Mouse (Mus musculus): ENCODE results near the gene Tead2.
"Not testable (repeated sequence)": the region's sequence is repeated elsewhere in the genome, so short reads cannot be mapped to it uniquely, and the experiment has no call there.

Gene Tead2

DNA sequence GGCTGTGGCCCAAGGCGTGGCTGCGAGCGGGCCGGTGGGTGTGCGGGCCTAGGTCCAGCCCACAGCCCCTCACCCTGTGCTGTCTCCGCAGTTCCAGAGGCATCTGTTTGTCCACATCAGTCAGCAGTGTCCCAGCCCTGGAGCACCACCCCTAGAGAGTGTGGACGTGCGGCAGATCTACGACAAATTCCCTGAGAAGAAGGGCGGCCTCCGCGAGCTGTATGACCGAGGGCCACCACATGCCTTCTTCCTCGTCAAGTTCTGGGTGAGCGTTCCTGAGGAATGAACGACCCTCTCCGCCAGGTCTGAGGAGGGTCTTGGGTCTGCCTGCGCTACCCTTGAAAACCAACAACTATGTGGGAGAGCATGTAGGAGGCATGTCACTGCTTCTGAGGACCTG, 13.0 kb downstream of the Tead2 start:
- no peak for DNase-seq (ENCODE audit: low read depth, low spot score)

DNA sequence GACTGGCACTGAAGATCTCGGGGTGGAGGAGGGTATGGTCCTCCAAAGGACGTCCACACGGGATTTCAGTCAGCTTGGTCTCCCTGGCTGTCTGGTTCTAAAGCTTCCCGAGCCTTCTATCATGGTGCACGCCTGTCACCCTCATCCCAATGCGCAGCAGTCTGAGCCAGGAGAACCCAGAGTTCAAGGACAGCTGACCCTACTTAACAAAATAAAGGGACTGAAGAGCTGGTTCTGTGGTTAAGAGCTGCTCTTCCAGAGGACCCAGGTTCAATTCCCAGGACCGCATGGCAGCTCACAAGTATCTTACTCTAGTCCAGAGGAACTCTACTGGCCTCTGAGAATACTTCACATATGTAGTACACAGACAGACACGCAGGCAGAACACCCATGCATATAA, 13.5 kb downstream of the Tead2 start:
- peak; percentile 75 for DNase-seq (ENCODE audit: low read depth, low spot score)

DNA sequence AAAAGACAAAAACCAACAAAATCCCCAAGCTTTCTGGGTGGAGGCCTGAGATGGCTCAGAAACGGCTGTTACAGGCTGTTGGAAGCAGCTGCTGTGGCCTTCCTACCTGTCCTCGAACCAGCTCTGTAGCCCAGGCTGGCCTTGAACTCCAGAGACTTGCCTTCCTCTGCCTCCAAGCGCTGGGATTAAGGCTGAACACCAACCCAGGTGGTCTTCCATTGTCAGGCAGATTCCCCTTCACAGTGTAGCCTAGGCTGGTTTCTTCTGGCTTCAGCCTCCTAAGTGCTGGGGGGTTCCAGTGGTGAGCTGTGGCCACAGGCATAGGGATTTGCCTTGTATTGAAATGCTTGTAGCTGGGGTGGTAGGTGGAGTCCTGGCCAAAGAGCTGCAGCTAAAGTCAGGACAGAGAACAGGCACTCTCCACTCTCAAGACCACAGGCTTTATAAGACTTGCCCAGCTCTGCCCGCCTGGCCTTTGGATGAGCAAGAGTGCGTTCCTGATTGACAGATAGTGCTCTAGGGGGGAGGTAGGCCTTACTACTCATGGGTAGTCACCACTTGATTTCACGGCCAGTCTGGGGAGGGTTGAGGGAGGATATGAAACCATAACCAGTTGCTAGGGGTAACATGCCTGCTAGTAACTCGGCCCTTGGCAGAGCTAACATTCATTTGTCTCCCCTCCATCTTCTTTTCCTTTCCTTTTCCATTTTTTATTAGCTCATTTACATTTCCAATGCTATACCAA, 14.1 kb downstream of the Tead2 start:
- DNase-seq (ENCODE audit: low read depth, low spot score) = peak; percentile 98

DNA sequence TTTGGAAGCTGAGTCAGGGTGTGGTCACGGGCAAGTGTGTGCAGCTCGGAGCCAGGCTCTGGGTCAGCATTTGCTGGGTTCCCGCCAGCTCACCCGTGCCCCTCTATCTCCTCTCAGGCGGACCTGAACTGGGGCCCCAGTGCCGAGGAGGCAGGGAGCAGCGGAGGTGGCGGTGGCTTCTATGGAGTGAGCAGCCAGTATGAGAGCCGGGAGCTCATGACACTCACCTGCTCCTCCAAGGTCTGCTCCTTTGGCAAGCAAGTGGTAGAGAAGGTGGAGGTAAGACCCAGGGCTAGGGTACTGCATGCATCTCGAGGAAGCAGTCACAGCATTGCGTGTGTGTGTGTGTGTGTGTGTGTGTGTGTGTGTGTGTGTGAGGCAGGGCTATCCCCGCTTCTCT, 15.6 kb downstream of the Tead2 start:
- no peak for DNase-seq (ENCODE audit: low read depth, low spot score)

DNA sequence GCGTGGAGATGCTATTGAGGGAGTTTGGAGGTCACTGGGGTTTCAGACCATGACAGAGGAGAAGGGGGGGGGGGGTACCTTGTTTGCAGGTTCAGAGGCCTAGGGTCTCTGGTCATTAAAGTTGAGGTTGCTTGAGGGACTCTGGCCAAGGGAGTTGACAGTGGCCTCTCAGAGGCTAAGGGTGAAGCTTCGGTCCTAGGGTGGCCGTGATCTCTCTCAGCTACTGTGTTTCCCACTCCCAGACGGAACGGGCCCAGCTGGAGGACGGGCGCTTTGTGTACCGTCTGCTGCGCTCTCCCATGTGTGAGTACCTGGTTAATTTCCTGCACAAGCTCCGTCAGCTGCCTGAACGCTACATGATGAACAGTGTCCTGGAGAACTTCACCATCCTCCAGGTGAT, 16.4 kb downstream of the Tead2 start:
- DNase-seq (ENCODE audit: low read depth, low spot score) = no peak

DNA sequence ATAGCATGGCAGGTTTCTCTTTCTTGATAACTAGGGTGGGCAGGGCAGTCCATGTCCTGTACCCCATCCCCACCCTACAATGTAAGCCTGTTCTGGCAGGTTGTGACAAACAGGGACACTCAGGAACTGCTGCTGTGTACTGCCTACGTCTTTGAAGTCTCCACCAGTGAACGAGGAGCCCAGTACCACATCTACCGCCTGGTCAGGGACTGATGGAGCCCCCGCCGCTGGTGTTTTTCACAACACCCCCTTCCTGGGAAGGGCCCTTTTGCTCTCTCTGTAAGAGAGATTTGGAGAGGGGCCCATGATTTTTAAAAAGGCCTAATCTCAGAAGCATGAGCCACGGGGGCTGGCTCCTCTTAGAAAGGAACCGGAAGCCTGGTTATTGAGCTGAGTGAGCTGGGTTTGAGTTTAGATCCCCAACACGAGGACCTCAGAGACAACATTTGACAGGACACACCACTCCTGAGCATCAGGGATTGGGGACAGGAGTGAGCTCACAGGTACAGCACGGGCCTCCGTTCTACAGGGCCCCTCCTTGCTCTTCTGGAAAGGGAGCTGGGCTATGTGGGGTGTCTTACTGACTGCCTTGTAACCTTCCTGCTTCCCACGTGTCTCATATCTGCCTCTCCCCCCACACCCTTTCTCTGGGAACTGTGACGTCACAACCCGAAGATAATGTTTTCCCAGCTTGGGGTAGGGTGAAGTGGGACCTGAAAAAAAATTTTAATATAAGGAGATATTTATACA, 17.3 kb downstream of the Tead2 start:
- no peak for DNase-seq (ENCODE audit: low read depth, low spot score)

DNA sequence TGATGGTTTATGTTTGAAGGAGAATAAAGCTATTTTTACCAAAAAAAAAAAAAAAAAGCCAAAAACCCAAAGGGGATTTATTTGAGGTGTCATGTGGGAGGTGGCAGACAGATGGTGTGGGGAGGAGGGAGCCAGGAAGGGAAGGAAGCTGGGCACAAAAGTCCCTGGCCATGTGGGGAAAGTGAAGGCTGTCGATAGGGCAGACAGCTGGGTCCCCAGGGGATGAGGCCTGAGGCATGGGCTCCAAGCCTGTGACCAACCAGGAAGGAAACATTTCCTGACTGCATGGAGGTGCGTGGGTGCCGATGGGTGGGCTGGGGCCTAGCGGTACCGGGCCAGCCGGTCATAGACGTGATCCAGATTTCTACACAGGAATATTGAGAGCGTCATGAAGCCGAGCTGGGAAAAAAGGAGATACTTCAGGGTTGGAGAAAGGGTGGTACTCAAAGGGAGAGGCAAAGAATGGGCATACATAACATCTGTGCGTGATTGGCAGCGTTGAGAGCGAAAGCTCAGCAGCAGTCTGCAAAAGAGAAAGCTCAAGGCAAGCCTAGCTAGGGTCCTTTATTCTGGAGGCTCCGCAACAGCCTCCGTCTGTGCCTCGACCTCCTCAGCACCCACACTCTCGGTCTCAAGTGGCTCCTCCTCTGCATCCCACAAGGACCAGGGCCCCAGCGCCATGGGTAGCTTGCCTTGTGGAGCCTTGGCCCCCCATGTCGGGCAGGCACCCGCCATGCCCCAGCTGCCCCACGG, 18.2 kb downstream of the Tead2 start:
- DNase-seq (ENCODE audit: low read depth, low spot score) = no peak

DNA sequence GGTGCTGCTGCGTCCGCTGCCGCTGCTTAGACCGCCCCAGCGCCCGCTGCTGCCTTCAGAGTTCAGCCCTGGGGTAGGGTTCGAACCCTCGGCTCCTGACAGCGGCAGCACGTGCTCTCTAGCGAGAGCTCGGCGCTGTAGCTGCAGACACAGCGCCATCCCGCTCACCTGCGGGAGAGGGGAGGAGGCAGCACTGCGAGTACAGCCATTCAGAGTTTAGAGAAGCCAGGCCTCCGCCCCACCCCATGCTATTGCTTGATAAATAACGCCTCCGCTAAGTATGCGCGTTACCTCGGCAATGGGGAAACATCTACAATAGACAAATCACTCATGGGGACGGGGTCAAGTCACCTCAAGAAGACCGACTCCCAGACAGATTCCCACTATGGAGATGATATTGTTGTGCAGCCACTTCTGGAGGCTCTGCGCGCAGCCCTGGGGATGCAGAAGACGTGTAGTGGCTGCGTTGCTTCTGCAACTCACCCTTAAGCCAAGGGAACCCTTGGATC, 18.8 kb downstream of the Tead2 start:
- peak; percentile 74 for DNase-seq (ENCODE audit: low read depth, low spot score)

DNA sequence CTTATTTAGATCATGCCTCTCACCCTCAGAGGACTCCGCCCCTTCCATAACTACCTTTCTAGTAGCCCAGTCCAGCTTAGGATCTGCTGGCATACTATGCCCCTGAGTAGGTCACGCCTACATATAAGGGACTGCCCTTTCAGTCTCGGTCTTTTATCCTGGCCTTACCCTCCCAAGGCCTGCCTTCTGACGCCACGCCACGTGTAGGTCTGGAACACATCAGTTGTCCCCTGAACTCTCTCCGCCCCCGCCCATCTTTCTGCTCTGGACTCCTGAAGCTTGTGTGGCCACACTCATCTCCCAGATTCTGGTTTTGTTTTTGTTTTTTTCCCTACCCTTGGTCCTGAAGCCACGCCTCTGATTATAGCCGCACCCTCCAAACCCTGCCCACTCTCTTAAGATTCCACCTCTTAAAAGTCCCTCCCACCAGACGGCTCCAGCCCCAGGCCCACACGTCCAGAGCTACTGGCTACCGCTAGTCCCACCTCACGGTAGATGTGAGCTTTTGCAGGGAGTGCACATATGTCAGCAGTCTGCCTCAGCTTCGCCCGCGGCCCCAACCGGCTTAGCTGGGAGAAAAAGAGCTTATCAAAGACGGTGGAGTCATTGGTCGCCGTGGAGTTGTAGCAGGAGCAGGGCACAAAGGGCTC, 19.5 kb downstream of the Tead2 start:
- peak; percentile 89 for DNase-seq (ENCODE audit: low read depth, low spot score)

DNA sequence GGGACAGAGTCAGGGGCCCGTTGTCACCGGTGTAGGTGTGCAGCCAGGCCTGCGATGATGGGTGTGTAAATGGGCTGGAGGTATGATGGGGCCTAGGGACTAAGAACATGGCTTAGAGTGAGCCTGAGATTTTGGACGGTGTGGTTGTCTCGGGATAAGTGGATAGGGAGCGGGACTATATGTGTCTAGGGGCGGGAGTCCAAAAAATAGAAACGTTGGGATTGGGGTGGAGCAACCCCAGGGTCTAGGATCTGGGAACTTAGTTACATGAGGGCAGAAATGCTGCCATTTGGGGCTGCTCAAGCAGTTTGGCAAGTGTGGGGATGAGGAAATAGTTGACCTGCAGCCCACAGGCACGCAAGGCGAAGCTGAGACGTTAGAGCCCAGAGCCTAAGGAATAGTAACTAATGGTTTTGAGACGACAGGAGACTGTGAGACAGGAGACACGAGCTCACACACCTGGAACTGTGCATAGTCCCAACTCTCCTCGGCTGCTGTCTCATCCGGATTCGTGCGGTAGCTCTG, 20.2 kb downstream of the Tead2 start:
- DNase-seq (ENCODE audit: low read depth, low spot score) = no peak

DNA sequence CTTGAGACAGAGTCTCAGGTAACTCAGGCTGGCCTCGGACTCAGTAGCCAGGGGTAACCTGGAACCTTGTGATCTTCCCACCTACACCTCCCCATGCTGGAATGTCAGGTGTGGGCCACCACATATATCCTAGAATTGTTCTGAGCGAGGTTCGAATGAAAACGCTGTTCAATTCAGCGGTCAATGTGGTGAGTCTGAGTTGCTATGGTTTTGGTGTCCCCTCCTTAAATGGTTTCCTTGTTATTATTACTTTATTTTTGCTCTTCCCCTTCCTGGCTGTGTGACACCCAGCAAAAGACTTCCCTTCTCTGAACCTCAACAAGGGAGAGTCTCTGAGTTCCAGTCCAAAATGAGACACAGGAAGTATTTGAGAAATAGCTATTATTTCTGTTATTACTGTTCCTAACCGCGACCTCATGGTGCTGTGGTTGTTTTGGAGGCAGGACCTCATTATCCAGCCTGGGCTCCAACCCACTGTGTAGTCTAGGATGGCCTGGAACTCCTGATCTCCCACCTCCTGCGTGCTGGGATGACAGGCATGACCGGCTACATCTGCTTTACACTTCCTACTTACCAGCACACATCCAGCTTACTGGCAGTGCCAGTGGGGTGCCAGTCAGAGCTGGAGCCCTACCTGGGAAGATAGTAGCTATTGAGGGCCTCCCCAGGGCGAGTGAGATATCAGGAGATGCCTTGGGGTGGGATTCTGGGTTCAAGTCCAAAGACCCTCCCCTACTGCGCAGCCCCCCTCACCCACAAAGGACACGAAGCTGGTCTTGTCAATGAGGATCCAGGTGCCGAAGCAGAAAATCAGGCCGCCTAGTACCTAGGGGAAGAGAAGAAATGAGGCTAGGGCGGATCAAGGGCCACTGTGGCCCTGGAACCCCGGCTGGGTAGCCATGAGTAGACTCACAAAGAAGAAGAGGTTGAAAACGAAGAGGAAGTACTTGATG, 22.5 kb downstream of the Tead2 start:
- DNase-seq (ENCODE audit: low read depth, low spot score) = no peak

DNA sequence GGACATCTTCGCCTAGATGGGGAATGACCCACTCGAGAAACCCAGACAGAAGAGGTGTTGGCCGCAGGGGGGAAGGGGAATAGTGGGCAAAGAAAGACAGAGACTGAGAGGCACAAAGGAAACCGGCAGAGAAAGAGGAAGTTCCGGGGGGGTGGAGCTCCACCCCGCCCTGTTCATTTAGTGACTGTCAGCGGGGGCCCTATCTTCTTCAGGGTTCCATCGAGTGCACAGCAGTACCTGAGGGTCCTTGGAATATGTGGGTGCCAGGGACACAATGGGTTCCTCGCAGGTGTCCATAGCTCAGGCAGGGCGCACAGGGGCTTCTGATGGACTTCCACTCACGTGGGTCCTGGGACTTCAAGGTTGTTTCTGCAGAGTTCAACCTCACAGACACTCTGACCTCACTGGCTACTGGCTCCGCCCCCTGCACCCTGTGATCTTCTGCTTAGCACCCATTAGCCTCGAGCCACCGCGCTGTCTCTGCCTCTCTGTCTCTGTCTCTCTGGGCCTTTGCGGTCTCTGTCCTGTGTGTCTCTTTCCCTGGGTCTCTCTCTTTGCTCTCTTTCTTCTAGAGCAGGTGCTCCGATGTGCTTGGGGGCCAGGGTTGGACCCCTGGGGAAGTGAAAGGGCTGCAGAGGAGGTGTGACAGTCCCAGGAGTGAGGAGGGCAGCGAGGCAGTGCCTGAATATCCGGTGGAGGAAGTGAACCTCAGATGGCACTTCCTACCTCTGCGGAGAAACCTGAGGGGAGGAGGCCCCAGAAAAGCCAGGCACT, 23.4 kb downstream of the Tead2 start, which contains the start of gene Cd37:
TSS of gene Cd37 (minus strand) at position 393 of the 774 bp plus-strand sequence.
- peak; percentile 75 for DNase-seq (ENCODE audit: low read depth, low spot score)

DNA sequence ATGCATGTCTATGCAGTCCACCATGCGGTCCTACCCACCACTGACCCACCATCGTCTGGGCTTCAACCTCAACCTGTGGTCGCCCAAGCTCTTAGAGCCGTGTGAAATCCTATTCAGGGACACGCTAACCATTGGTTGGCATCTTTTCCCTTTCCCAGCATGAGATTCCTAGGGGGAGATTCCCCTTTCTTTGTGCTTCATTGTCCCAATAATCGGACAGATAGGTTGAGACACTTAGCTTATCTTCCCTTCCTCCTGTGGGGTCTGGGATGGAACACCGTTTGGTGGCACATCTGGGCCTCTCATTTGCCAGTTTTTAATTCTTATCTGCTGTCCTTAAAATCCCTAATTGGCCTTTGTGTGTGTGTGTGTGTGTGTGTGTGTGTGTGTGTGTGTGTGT, 24.6 kb downstream of the Tead2 start:
- no peak for DNase-seq (ENCODE audit: low read depth, low spot score)

DNA sequence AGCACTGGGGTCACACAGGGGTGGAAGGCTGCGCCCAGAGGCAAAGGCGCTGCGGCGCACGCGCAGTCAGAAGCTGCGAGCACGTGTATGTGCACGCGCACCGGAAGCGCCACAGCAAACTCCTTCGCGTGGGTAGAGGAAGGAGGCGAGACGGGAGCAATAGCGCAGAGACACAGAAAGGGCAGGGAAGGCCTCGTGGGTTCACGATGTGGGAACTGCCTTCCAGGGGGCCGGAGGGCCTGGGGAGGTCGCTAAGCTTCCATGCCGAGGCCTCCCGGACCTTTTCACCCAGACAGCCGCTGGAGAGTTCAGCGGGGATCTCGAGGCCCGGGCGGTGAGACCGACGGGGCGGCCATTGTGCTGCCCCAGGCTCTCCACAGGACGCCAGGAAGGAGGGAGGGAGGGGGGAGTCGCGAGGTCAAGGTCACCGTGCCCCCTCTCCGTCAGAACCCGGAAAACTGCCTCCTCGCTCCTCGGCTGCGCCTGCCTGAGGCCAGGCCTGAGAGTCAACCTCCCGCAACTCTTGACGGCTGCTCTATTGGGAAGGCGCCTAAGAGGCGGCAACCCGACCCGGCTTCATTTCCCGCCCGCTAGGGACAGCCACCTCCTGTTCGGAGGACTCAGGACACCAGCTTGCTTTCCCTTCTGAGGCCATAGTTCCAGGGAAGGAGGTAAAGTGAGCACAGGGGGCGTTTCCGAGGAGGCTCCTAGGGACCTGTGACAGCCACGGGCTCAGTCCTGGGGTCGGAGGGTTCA, 25.3 kb downstream of the Tead2 start, which contains the start of gene Slc6a16:
TSS of gene Slc6a16 (plus strand) at position 453 of the 756 bp plus-strand sequence.
- peak; percentile 95 for DNase-seq (ENCODE audit: low read depth, low spot score)

DNA sequence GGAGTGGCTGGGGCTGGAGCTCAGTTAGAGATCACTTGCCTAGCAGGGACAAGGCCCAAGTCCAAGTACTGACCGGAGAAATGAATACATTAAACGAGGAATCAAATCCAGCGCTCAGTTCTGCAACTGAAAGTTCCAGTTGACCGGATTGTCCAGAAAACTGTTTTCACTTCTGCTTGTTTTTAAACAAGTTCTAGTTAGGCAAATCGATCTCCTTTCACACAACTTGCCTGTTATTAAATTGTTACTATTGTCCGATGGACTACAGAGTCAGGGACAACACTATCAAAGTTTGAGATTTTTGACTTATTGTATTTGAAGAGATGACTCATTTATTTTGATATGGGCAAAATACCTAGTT, 25.8 kb downstream of the Tead2 start:
- DNase-seq (ENCODE audit: low read depth, low spot score) = no peak

DNA sequence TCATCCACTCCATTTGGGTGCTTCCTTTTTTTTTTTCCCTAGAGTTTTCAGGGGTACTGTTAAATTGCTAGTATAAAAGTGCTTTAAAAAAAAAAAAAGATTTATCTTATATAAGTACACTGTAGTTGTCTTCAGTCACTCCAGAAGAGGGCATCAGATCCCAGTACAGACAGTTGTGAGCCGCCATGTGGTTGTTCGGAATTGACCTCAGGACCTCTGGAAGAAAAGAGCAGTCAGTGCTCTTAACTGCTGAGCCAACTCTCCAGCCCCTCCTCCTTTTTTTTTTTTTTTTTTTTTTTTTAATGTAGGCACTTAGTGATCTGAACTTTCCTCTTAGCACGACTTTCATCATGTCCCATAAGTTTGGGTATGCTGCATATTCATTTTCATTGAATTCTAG, 32.1 kb downstream of the Tead2 start:
- peak; percentile 91 for DNase-seq (ENCODE audit: low read depth, low spot score)

DNA sequence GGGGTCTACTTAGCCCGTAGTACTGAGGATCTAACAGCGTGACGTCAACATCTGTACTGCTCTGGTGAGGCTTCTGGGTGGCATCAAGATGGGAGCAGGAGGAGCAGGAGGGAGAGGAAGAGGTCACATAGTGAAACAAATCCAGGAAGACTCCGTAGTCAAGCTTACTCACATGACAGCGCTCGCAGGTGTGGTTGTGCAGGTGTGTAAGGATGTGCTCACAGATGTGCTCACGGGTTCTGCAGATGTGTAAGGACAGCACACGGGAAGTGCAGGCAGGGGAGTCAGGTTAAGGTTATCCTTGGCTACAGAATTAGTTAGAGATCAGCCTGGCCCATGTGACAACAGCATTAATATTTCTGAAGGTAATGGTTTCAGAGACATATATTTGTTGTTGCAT, 38.3 kb downstream of the Tead2 start:
- DNase-seq (ENCODE audit: low read depth, low spot score) = no peak

DNA sequence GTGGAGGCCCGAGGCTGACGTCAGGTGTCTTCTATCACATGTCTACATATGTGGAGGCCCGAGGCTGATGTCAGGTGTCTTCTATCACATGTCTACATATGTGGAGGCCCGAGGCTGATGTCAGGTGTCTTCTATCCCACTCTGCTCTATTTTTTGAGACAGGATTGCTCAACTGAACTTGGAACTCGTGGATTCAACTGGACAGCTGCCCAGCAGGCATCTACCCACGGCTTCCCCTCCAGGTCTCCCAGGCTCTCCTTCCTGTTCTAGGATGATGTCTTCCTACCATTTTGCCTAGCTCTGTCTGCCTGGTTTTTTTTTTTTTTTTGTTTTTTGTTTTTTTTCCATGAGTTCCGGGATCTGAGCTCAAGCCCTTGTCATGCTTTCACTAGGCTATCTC, 40.3 kb downstream of the Tead2 start:
- not testable (repeated sequence) for DNase-seq (ENCODE audit: low read depth, low spot score)

Data from ES-CJ7 (cell line).